Mouse (Mus musculus): ENCODE measurements around the gene Inf2. TPM values are rescaled to one million over a fixed set of nuclear protein-coding genes. Genes with fewer than 3 reads are reported as not detected.

Gene Inf2
- 33.8 and 45.8 TPM in 2 replicates for polyA plus RNA-seq (2012; rRNA removed)

DNA sequence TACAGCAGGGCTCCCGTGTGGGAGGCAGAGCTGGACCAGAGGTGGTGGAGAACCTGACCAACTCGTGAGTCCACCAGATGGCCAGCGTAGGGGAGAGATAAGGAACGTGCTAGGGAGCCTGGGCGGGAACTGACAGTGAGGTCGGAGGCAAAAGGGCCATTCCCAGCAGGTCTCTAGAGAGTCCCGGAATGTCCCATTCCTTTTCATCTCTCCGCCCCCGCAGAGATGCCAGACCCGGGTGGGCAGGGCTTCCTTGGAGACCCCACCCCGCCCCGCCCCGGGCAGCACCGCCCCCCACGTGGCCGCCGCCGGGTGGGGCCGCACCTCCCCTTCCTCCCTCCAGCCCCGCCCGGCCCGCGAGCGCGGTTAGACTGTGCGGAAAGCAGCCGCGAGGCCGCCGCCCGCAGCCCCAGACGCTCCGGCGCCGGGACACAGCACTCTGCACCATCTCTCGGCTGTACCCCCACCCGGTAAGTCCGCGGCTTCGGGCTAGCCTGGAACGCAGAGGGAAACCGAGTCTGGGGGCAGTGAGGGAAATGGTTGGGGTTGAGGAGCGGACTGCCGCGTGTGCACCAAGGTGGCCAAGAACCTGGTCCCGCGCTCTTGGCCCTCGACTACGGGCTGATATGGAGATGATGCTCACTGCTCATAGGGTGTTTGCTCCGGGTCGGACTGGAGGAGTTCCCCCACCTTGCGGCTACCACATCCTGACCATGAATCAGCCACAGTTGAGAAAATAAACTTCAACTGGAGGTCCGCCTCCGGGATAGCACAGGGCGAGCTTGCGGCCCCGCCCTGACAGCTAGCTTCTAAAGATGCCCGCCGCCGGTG lies at the start of gene Inf2:
TSS of gene Inf2 (plus strand) at position 359 of the 831 bp plus-strand sequence.

DNA sequence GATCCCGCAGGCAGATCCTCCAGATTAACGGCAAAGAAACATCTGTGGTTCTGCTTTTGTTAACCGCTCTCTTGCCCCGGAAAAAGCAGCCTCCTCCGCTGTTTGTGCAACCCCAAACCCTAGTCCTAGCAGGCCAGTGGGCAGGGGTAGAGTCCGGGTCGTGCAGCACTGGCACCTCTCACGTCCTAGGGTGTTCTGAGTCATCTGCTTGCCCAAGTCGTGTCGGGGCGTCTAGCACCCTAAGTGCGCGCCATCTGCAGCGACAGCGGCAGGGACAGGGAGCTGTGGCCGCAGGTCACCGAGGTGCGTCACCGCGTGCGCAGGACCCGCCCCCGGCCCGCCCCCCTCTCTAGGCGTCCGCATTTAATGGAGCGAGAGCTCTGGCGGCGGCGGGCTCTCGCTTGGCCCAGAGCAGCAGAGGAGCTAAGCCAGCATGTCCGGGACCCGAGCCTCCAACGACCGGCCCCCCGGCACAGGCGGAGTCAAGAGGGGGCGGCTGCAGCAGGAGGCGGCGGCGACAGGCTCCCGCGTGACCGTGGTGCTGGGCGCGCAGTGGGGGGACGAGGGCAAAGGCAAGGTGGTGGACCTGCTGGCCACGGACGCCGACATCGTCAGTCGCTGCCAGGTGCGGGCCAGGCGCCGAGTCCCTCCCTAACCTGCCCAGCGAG lies 31.2 kb downstream of the Inf2 start, which contains the start of gene Adssl1:
TSS of gene Adssl1 (plus strand) at position 360 of the 668 bp plus-strand sequence.

DNA sequence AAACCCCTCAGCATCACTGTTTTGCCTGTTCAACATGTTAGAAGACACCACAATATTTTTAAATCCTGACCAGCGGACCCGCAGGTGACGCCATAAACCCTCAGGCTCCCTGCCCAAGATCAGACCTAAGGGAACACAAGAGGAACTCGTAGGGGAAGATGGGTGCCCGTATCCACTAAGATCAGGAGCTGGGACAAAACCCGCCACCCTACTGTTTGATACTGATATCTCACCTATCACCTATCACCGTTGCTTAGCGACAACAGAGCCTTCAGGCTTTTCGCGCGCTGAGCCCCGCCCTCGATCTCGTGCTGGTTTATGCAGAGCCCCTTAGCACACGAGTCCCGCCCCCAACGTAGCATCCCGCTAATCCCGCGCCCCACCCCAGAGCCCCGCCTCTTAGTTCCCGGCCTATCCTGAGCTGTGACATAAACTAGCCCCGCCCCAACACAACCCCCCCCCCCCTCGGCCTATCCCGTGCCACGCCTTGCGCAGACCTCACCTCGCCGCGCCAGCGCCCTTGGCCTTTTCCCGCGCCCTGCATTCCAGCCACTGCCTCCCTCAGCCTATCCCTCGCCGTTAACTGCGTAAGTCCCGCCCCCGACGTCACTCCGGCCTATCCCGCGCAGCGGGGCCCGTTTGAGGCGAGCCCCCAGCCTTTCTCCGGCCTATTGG lies 55.7 kb downstream of the Inf2 start, which contains the start of gene Siva1:
TSS of gene Siva1 (plus strand) at position 500 of the 675 bp plus-strand sequence.

Other genes starting within 250 kb of the Inf2 start
- 1.7 and 2.3 TPM in 2 replicates for gene A530016L24Rik, start 99.3 kb upstream of the Inf2 start, polyA plus RNA-seq (2012; rRNA removed)
- gene Tmem179, start 72.0 kb upstream of the Inf2 start, polyA plus RNA-seq (2012; rRNA removed) = 2.5 TPM in 2 replicates
- gene Adssl1, start 31.3 kb downstream of the Inf2 start, polyA plus RNA-seq (2012; rRNA removed) = 1.4 and 2.0 TPM in 2 replicates
- 41.6 and 45.3 TPM in 2 replicates for gene Siva1, start 55.9 kb downstream of the Inf2 start, polyA plus RNA-seq (2012; rRNA removed)
- 190 and 203 TPM in 2 replicates for gene Akt1, start 86.1 kb downstream of the Inf2 start, polyA plus RNA-seq (2012; rRNA removed)
- 46.1 and 46.8 TPM in 2 replicates for gene Zbtb42, start 90.0 kb downstream of the Inf2 start, polyA plus RNA-seq (2012; rRNA removed)
- 133 and 150 TPM in 2 replicates for gene Cep170b, start 131.7 kb downstream of the Inf2 start, polyA plus RNA-seq (2012; rRNA removed)
- gene Pld4, start 171.9 kb downstream of the Inf2 start, polyA plus RNA-seq (2012; rRNA removed) = 25.8 and 31.1 TPM in 2 replicates
- gene Ahnak2, start 213.9 kb downstream of the Inf2 start, polyA plus RNA-seq (2012; rRNA removed) = 15.6 and 16.6 TPM in 2 replicates
- 4.2 and 4.8 TPM in 2 replicates for gene Clba1, start 220.2 kb downstream of the Inf2 start, polyA plus RNA-seq (2012; rRNA removed)
- gene Cdca4, start 240.6 kb downstream of the Inf2 start, polyA plus RNA-seq (2012; rRNA removed) = 20.8 and 21.0 TPM in 2 replicates

Data from colon, adult 2 months (tissue).